Comparison of ENCODE assay signal across 8 mouse cellular contexts in genomic region chr7:134223444-134224161, GRCm38 (mm10). TPM values are rescaled to one million over a fixed set of nuclear protein-coding genes. Genes with fewer than 3 reads are reported as not detected.
DNase-seq lines count a peak whose midpoint lies in the region; ATAC-seq lines count a peak whose summit lies in the region.

No protein-coding gene starts in this region.

- no peak overlapping the region for H3K9ac ChIP-seq in embryonic facial prominence, embryonic 15.5 days
- H3K9ac ChIP-seq in limb, embryonic 11.5 days (ENCODE audit: low read length) = no peak overlapping the region
- H3K9ac ChIP-seq in midbrain, embryonic 12.5 days (replicated peaks) = no peak overlapping the region

- DNase-seq in CD4-positive, CD25-positive, alpha-beta regulatory T cell, adult 2 months (ENCODE audit: low read depth, low spot score) = peak; percentile 46
- DNase-seq in heart, embryonic 10.5 days (ENCODE audit: low spot score) = peak; percentile 82
- peak; percentile 78 for DNase-seq in kidney, adult 9 months
- peak; percentile 90 for DNase-seq in limb, embryonic 11.5 days (ENCODE audit: low spot score)
- DNase-seq in spleen, postnatal 10 days (ENCODE audit: low spot score in 2 of 2) = peak; percentile 14 to 66

- no peaks in the 10 kb centered on the region for H3K9me3 ChIP-seq in embryonic facial prominence, embryonic 15.5 days (replicated peaks)
- H3K9me3 ChIP-seq in heart, embryonic 10.5 days = no peaks in the 10 kb centered on the region
- no peaks in the 10 kb centered on the region for H3K9me3 ChIP-seq in limb, embryonic 11.5 days (ENCODE audit: control insufficient read depth, low read length)
- H3K9me3 ChIP-seq in midbrain, embryonic 12.5 days = no peaks in the 10 kb centered on the region

- ATAC-seq in CD4-positive, CD25-positive, alpha-beta regulatory T cell, adult 4 months = no peak
- ATAC-seq in embryonic facial prominence, embryonic 15.5 days (ENCODE audit: insufficient number of reproducible peaks, low FRiP score, low TSS enrichment, low read depth) = no peak
- no peak for ATAC-seq in limb, embryonic 11.5 days (ENCODE audit: insufficient number of reproducible peaks, low FRiP score, low TSS enrichment, low read depth)
- no peak for ATAC-seq in midbrain, embryonic 12.5 days (ENCODE audit: low FRiP score, low read depth)

- peak overlapping the region; percentile 65 for H3K4me3 ChIP-seq in embryonic facial prominence, embryonic 15.5 days (replicated peaks)
- peak overlapping the region; percentile 81 for H3K4me3 ChIP-seq in heart, embryonic 10.5 days
- peak overlapping the region; percentile 48 for H3K4me3 ChIP-seq in limb, embryonic 11.5 days (ENCODE audit: low read depth, low read length)
- H3K4me3 ChIP-seq in midbrain, embryonic 12.5 days = peak overlapping the region; percentile 63

- 28% methylated on average over 16 of the region's 16 CpGs for WGBS in embryonic facial prominence, embryonic 15.5 days
- WGBS in heart, embryonic 10.5 days = 26% methylated on average over 16 of the region's 16 CpGs
- 31% methylated on average over 16 of the region's 16 CpGs for WGBS in limb, embryonic 11.5 days
- 30% methylated on average over 16 of the region's 16 CpGs for WGBS in midbrain, embryonic 12.5 days

- H3K36me3 ChIP-seq in embryonic facial prominence, embryonic 15.5 days = no peaks in the 10 kb centered on the region
- H3K36me3 ChIP-seq in heart, embryonic 10.5 days = no peaks in the 10 kb centered on the region
- no peaks in the 10 kb centered on the region for H3K36me3 ChIP-seq in limb, embryonic 11.5 days (ENCODE audit: control insufficient read depth, insufficient read depth, low read length)
- H3K36me3 ChIP-seq in midbrain, embryonic 12.5 days = no peaks in the 10 kb centered on the region

- peaks cover 24% of the 10 kb centered on the region for H3K27me3 ChIP-seq in embryonic facial prominence, embryonic 15.5 days
- H3K27me3 ChIP-seq in heart, embryonic 10.5 days (ENCODE audit: insufficient read depth, poor library complexity, severe bottlenecking) = peaks cover 30% of the 10 kb centered on the region
- peaks cover 6% of the 10 kb centered on the region for H3K27me3 ChIP-seq in limb, embryonic 11.5 days (ENCODE audit: control insufficient read depth, insufficient read depth, low read length)
- peaks cover 35% of the 10 kb centered on the region for H3K27me3 ChIP-seq in midbrain, embryonic 12.5 days

- peaks cover 17% of the 10 kb centered on the region for H3K4me1 ChIP-seq in embryonic facial prominence, embryonic 15.5 days
- H3K4me1 ChIP-seq in heart, embryonic 10.5 days = peaks cover 31% of the 10 kb centered on the region
- H3K4me1 ChIP-seq in limb, embryonic 11.5 days (ENCODE audit: control insufficient read depth, insufficient read depth, low read length) = peaks cover 4% of the 10 kb centered on the region
- peaks cover 25% of the 10 kb centered on the region for H3K4me1 ChIP-seq in midbrain, embryonic 12.5 days

- peak overlapping the region; percentile 98 for H3K4me2 ChIP-seq in embryonic facial prominence, embryonic 15.5 days (replicated peaks)
- peak overlapping the region; percentile 97 for H3K4me2 ChIP-seq in limb, embryonic 11.5 days (ENCODE audit: low read depth, severe bottlenecking)
- H3K4me2 ChIP-seq in midbrain, embryonic 12.5 days (replicated peaks) = peak overlapping the region; percentile 97

- H3K27ac ChIP-seq in embryonic facial prominence, embryonic 15.5 days (replicated peaks) = no peak overlapping the region
- H3K27ac ChIP-seq in heart, embryonic 10.5 days = no peak overlapping the region
- no peak overlapping the region for H3K27ac ChIP-seq in limb, embryonic 11.5 days (replicated peaks; ENCODE audit: low read depth, low read length)
- no peak overlapping the region for H3K27ac ChIP-seq in midbrain, embryonic 12.5 days (replicated peaks)

RNA-seq across cellular contexts. Expression of gene Adam12, which starts 8.3 kb away (rescaled TPM):
- polyA plus RNA-seq in CD4-positive, CD25-positive, alpha-beta regulatory T cell, adult 4 months (2017; shearing (Covaris generic)) = 1 to 10 TPM; 1.2 to 2.2 TPM
- polyA plus RNA-seq in embryonic facial prominence, embryonic 15.5 days (2015; fragmentation: Nextera tagmentation; extraction: Ambion mirVana) = 10.4 and 11.7 TPM in 2 replicates
- 4.3 and 9.6 TPM in 2 replicates for polyA plus RNA-seq in heart, embryonic 10.5 days (2016; fragmentation: Nextera tagmentation; extraction: Ambion mirVana)
- polyA plus RNA-seq in limb, embryonic 11.5 days (2014; fragmentation: Nextera tagmentation; extraction: Ambion mirVana) = 2.7 and 4.4 TPM in 2 replicates
- 3.0 and 3.5 TPM in 2 replicates for polyA plus RNA-seq in midbrain, embryonic 12.5 days (2016; fragmentation: Nextera tagmentation; extraction: Ambion mirVana)

Comparison
In these comparisons a context has a peak if more than half of its experiments do, and no peak if none do; other contexts are left out.
1. DNase-seq: peak in every context shown above with its lines; median percentile 90 in limb, embryonic 11.5 days; 82 in heart, embryonic 10.5 days; 78 in kidney, adult 9 months; 46 in CD4-positive, CD25-positive, alpha-beta regulatory T cell, adult 2 months; 40 in spleen, postnatal 10 days.